Mouse (Mus musculus): ENCODE measurements at regions not wholly inside any gene's neighbourhood (a gene's known extent, or its start where the extent isn't known, plus 50 kb on each side); places are given as distances from the start of the nearest gene placed in this dataset.

DNA sequence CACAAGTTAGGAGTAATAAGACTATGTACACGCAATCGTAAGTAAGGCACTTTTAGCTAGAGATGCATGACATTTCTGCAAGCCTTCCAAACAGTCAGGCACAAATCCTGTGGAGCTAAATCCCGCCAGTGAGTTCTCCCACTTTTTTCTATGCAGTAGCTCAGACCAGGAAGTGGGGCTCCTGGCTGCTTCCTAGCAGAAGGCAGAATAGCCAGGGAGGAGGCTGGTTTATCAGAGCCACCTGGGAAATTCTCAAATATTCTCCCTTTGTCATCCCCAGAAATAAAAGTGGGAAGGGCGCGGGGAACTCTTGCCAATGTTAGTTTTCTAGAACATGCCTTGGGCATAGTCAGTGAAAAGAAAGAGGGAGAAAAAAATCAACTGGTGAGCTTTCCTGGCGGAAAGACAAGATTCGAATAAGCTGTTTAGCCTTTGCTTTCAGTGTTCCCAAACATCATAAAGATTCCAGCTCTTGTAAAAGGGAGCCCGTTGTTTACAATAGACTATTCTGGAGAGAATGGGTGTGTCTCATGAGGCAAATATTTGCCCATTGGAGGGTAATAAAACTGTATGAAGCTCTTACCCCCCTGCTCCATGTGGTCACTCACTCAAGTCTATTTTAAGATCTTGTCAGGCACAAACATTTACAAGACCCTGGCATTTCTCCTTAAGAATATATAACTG is 167.2 kb upstream of the Lef1 start:
- Histone ChIP-seq H3K36me3 (ENCODE audit: insufficient read depth, low read length) (no peaks in the 10 kb centered on the region), H3K9ac (replicated peaks; ENCODE audit: low read length) (no peak overlapping the region), H3K4me3 (ENCODE audit: low read length) (no peak overlapping the region), H3K27me3 (ENCODE audit: insufficient read depth, low read length) (no peaks in the 10 kb centered on the region), H3K4me2 (ENCODE audit: low read depth, low read length) (no peak overlapping the region), H3K4me1 (ENCODE audit: insufficient read depth, low read length) (peaks cover 19% of the 10 kb centered on the region), H3K27ac (no peak overlapping the region), H3K9me3 (ENCODE audit: low read length) (no peaks in the 10 kb centered on the region)
- ATAC-seq (no peak), DNase-seq (ENCODE audit: low spot score) (no peak)
- 73% methylated on average over 8 of the region's 8 CpGs for WGBS
- TF ChIP-seq CTCF (IDR thresholded peaks at IDR 0.05; ENCODE audit: low read depth), result no peak

DNA sequence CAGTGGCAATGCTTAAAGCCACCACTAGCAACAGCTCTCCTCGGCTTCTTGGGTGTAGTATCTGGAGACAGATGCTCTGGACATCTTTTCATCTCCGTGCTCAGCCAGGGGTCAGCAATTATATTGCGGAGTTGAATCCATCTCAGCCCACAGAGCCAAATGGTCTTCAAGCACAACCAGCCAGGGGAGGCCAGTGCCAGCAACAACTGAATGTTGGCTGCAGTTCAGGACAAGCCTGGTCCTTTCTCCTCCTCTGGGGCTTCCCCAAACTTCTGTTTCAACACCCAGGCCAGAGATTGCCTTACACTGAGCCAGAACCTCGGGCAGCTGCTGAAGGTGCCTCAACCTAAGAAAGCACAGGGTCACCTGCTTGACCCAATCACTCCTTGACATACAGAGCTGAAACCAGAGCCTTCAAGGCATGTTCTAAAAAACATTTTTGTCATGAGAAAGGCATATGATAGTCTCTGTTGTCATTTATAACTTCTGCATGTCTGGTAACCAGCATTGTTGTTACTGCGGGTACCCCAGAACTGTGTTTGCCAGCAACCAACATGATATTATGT is 169.9 kb upstream of the Lef1 start:
- Histone ChIP-seq H3K4me1 (ENCODE audit: insufficient read depth, low read length) (0 out of 2 replicates have a peak, but pooled peaks cover under 1% of the 10 kb centered on the region), H3K36me3 (ENCODE audit: insufficient read depth, low read length) (no peaks in the 10 kb centered on the region), H3K9me3 (ENCODE audit: low read length) (no peaks in the 10 kb centered on the region), H3K27me3 (ENCODE audit: insufficient read depth, low read length) (no peaks in the 10 kb centered on the region), H3K27ac (no peak overlapping the region), H3K4me3 (ENCODE audit: low read length) (no peak overlapping the region), H3K9ac (replicated peaks; ENCODE audit: low read length) (no peak overlapping the region), H3K4me2 (ENCODE audit: low read depth, low read length) (no peak overlapping the region)
- peak; percentile 71 for ATAC-seq
- DNase-seq (ENCODE audit: low spot score), result peak; percentile 74
- TF ChIP-seq CTCF (IDR thresholded peaks at IDR 0.05; ENCODE audit: low read depth), result no peak
- WGBS, result 61% methylated on average over 5 of the region's 5 CpGs

DNA sequence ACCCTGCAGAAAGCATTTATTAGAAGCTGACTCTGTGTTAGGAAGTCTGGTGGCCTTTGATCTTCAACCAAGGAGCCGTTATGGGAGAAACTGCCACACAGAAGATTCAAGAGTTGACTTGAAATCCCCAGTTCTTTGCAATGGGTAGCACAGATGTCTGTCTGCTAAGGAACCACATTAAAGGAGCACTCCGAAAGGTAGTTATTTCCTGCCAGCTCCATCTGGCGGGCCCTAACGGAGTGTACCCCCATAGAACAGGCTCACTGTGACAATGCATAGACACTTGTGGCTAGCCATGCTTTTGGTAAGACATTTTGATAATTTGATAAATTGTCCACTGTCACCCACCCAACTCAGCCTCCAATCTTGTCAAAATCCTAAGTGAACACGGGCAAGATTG is 173.3 kb upstream of the Lef1 start:
- Histone ChIP-seq H3K4me1 (ENCODE audit: insufficient read depth, low read length) (no peaks in the 10 kb centered on the region), H3K27ac (no peak overlapping the region), H3K4me3 (ENCODE audit: low read length) (no peak overlapping the region), H3K4me2 (ENCODE audit: low read depth, low read length) (no peak overlapping the region), H3K9me3 (ENCODE audit: low read length) (no peaks in the 10 kb centered on the region), H3K36me3 (ENCODE audit: insufficient read depth, low read length) (no peaks in the 10 kb centered on the region), H3K9ac (replicated peaks; ENCODE audit: low read length) (no peak overlapping the region), H3K27me3 (ENCODE audit: insufficient read depth, low read length) (no peaks in the 10 kb centered on the region)
- DNase-seq (ENCODE audit: low spot score) (no peak), ATAC-seq (no peak)
- no peak for TF ChIP-seq CTCF (IDR thresholded peaks at IDR 0.05; ENCODE audit: low read depth)
- WGBS, result 74% methylated on average over 5 of the region's 5 CpGs

DNA sequence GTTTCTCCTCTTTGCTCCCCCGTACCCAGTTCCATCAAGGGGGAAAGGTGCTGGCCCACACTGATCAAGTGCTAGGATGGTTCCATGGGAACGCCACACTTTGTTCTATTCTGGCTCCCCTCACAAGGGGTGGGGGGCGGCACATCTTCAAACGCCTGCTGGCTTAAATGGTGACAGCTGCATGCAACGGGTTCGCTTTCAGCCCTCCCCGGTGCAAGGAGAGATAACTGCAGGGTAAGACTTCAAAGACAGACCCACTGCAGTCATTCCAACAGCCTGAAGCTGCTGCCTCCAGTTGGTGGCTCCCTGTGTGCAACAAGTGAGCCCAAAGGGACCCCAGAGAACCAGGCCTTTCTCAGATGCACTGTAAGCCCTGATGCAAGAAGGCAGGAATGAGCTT is 173.9 kb upstream of the Lef1 start:
- no peak overlapping the region for H3K9ac ChIP-seq (replicated peaks; ENCODE audit: low read length)
- H3K36me3 ChIP-seq (ENCODE audit: insufficient read depth, low read length), result no peaks in the 10 kb centered on the region
- WGBS, result 46% methylated on average over 7 of the region's 7 CpGs
- H3K9me3 ChIP-seq (ENCODE audit: low read length), result no peaks in the 10 kb centered on the region
- ATAC-seq (no peak), DNase-seq (ENCODE audit: low spot score) (no peak)
- H3K4me2 ChIP-seq (ENCODE audit: low read depth, low read length), result no peak overlapping the region
- no peaks in the 10 kb centered on the region for H3K4me1 ChIP-seq (ENCODE audit: insufficient read depth, low read length)
- no peak overlapping the region for H3K27ac ChIP-seq
- no peak overlapping the region for H3K4me3 ChIP-seq (ENCODE audit: low read length)
- no peaks in the 10 kb centered on the region for H3K27me3 ChIP-seq (ENCODE audit: insufficient read depth, low read length)
- TF ChIP-seq CTCF (IDR thresholded peaks at IDR 0.05; ENCODE audit: low read depth), result no peak

DNA sequence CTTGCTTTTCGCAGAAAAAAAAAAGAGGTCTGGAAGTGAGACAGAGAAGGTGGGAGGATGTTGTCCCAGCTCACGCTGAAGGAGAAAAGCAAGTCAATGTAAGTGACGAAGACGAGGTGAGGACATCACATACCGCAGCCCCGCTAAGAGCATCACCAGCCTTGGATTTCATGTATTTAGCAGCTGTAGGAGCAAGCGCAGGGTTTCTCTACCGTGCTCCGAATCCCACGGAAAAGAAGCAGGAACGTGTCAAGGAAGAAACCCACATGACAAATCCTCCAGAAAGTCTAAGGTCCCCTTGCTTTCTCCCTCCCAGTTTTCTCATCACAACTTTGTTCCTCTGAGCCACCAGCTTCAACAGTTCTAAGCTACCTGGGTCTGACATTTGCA is 174.3 kb upstream of the Lef1 start:
- Histone ChIP-seq H3K4me2 (ENCODE audit: low read depth, low read length) (no peak overlapping the region), H3K27me3 (ENCODE audit: insufficient read depth, low read length) (no peaks in the 10 kb centered on the region), H3K9ac (replicated peaks; ENCODE audit: low read length) (no peak overlapping the region), H3K4me3 (ENCODE audit: low read length) (no peak overlapping the region), H3K36me3 (ENCODE audit: insufficient read depth, low read length) (no peaks in the 10 kb centered on the region), H3K27ac (no peak overlapping the region), H3K9me3 (ENCODE audit: low read length) (no peaks in the 10 kb centered on the region), H3K4me1 (ENCODE audit: insufficient read depth, low read length) (no peaks in the 10 kb centered on the region)
- ATAC-seq, result no peak
- WGBS, result 85% methylated on average over 11 of the region's 11 CpGs
- TF ChIP-seq CTCF (IDR thresholded peaks at IDR 0.05; ENCODE audit: low read depth), result no peak
- DNase-seq (ENCODE audit: low spot score), result no peak

DNA sequence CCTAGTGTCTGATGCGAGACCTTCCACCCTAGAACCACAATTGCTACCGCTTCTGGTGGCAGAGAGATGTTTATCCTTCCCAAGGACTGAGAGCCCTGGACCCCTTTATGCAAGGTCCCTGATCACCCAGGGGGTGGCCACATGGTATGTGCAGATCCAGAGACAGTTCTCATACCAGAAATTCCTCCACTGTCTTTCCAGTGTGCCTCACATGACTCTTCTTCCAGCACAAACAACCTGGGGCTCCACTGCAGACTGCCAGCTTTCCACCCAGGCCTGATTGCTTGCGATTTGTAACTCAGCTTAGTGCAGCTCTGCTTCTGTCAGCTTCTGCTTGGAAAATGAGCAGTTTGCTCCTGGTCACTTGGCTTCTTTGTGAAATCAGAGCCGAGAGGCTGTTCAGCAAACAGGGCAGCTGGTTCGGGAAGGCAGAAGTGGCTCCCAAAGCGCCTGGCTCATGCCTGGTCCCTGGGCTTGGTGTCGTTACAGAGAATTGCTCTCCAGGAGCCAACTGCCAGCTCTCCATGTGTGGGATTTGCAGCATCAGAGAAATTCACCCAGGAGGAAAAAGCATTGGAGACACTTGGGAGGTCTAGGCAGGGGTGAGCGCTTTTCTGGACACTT is 174.9 kb upstream of the Lef1 start:
- no peak overlapping the region for H3K9ac ChIP-seq (replicated peaks; ENCODE audit: low read length)
- ATAC-seq (no peak), DNase-seq (ENCODE audit: low spot score) (no peak)
- no peak overlapping the region for H3K27ac ChIP-seq
- H3K4me1 ChIP-seq (ENCODE audit: insufficient read depth, low read length), result no peaks in the 10 kb centered on the region
- H3K4me3 ChIP-seq (ENCODE audit: low read length), result no peak overlapping the region
- no peaks in the 10 kb centered on the region for H3K36me3 ChIP-seq (ENCODE audit: insufficient read depth, low read length)
- 50% methylated on average over 8 of the region's 8 CpGs for WGBS
- H3K27me3 ChIP-seq (ENCODE audit: insufficient read depth, low read length), result no peaks in the 10 kb centered on the region
- TF ChIP-seq CTCF (IDR thresholded peaks at IDR 0.05; ENCODE audit: low read depth), result no peak
- H3K4me2 ChIP-seq (ENCODE audit: low read depth, low read length), result no peak overlapping the region
- H3K9me3 ChIP-seq (ENCODE audit: low read length), result no peaks in the 10 kb centered on the region

DNA sequence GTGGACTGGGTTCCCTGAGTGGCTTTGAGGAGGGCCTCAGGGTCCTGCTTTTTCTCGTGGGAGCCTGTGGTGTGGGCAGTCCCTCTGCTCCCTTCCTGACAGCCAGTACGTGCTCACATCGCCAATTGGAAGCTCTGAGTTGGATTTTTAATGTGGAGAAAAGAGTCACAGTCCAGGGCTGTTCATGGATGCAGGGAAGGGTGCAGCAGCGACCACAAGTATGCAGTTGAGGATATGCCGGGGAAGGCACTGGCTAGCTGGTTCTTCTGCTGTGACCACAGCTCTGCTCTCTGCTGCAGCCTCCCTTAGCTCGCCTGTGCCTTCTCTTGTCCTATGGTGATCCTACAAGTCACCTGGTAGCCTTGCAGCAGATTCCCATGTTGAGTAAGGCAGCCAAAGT is 177.5 kb upstream of the Lef1 start:
- no peaks in the 10 kb centered on the region for H3K27me3 ChIP-seq (ENCODE audit: insufficient read depth, low read length)
- no peaks in the 10 kb centered on the region for H3K36me3 ChIP-seq (ENCODE audit: insufficient read depth, low read length)
- DNase-seq (ENCODE audit: low spot score), result no peak
- TF ChIP-seq CTCF (IDR thresholded peaks at IDR 0.05; ENCODE audit: low read depth), result no peak
- no peak overlapping the region for H3K9ac ChIP-seq (replicated peaks; ENCODE audit: low read length)
- H3K4me2 ChIP-seq (ENCODE audit: low read depth, low read length), result no peak overlapping the region
- no peaks in the 10 kb centered on the region for H3K9me3 ChIP-seq (ENCODE audit: low read length)
- no peak for ATAC-seq
- no peaks in the 10 kb centered on the region for H3K4me1 ChIP-seq (ENCODE audit: insufficient read depth, low read length)
- H3K27ac ChIP-seq, result no peak overlapping the region
- no peak overlapping the region for H3K4me3 ChIP-seq (ENCODE audit: low read length)
- 81% methylated on average over 6 of the region's 6 CpGs for WGBS

All from hindbrain, postnatal 0 days (tissue).